17 mouse cellular contexts compared by ENCODE assay signal in genomic region chr17:78388101-78388847, GRCm38 (mm10). TPM values are rescaled to one million over a fixed set of nuclear protein-coding genes. Genes with fewer than 3 reads are reported as not detected.
DNase-seq lines count a peak whose midpoint lies in the region; ATAC-seq and TF ChIP-seq lines count a peak whose summit lies in the region.
"Had no signal": no experiment of that assay in that cellular context is flagged by ENCODE, and none has a peak within 500 bp of the region (broad histone marks: within the 10 kb centered on the region; RNA-seq: fewer than 3 reads in every experiment).

No protein-coding gene starts in this region.

- 0 out of 2 replicates have a peak, but pooled peaks cover 6% of the 10 kb centered on the region for H3K4me1 ChIP-seq in kidney, embryonic 15.5 days
- no peaks in the 10 kb centered on the region for H3K4me1 ChIP-seq in liver, postnatal 0 days (ENCODE audit: insufficient read depth)
- H3K4me1 ChIP-seq: midbrain, embryonic 13.5 days had no signal

- no peak overlapping the region for H3K4me3 ChIP-seq in kidney, embryonic 15.5 days (replicated peaks)
- no peak overlapping the region for H3K4me3 ChIP-seq in liver, postnatal 0 days (ENCODE audit: low read depth, low read length)
- H3K4me3 ChIP-seq: heart, embryonic 10.5 days; limb, embryonic 15.5 days; midbrain, embryonic 13.5 days had no signal

- no peak for TF ChIP-seq EP300 in liver, postnatal 0 days (IDR thresholded peaks at IDR 0.05; ENCODE audit: low read depth)

- H3K9me3 ChIP-seq in kidney, embryonic 15.5 days (replicated peaks), result no peaks in the 10 kb centered on the region
- H3K9me3 ChIP-seq in liver, postnatal 0 days (ENCODE audit: low read length), result no peaks in the 10 kb centered on the region
- H3K9me3 ChIP-seq: heart, embryonic 10.5 days; limb, embryonic 15.5 days; midbrain, embryonic 13.5 days had no signal

- H3K27ac ChIP-seq in kidney, embryonic 15.5 days, result no peak overlapping the region
- no peak overlapping the region for H3K27ac ChIP-seq in liver, postnatal 0 days (ENCODE audit: low read depth)
- H3K27ac ChIP-seq: gastrocnemius, adult 2 months; limb, embryonic 15.5 days; midbrain, embryonic 13.5 days had no signal

- no peak for TF ChIP-seq CTCF in liver, postnatal 0 days (IDR thresholded peaks at IDR 0.05; ENCODE audit: low read depth)

- 74% methylated on average over 9 of the region's 9 CpGs for WGBS in kidney, embryonic 15.5 days
- whole genome bisulfite sequencing in liver, postnatal 0 days (ENCODE audit: insufficient replicate concordance), result 66% methylated on average over 9 of the region's 9 CpGs

- no peaks in the 10 kb centered on the region; the same call in 1 of the 2 replicates for H3K36me3 ChIP-seq in kidney, embryonic 15.5 days
- peaks cover 5% of the 10 kb centered on the region; the same call in 1 of the 2 replicates for H3K36me3 ChIP-seq in liver, postnatal 0 days (replicated peaks; ENCODE audit: insufficient read depth, low read length)
- H3K36me3 ChIP-seq: midbrain, embryonic 13.5 days had no signal

- DNase-seq in kidney, adult 11 months, result peak; percentile 55
- DNase-seq in NIH3T3 (ENCODE audit: low read depth), result peak; percentile 44
- peak; percentile 43 for DNase-seq in kidney, postnatal 14 days
- DNase-seq in liver, postnatal 0 days, result peak; percentile 11
- no peak for DNase-seq in spleen, adult 12 weeks (ENCODE audit: low spot score)
- DNase-seq in right cerebral cortex, postnatal 4 days, result no peak
- DNase-seq in gastrocnemius, postnatal 4 days (ENCODE audit: low spot score in 2 of 2), result no peak
- DNase-seq: cerebellum, postnatal 25 days; gastrocnemius, adult 2 months; heart, postnatal 36 days; layer of hippocampus, adult 9-11 months; right cerebral cortex, adult 18-20 months had no signal

- no peak overlapping the region for H3K4me2 ChIP-seq in kidney, embryonic 15.5 days
- no peak overlapping the region for H3K4me2 ChIP-seq in liver, postnatal 0 days (ENCODE audit: low read depth, low read length)
- H3K4me2 ChIP-seq: limb, embryonic 15.5 days; midbrain, embryonic 13.5 days had no signal

- no peak overlapping the region for H3K9ac ChIP-seq in kidney, embryonic 15.5 days
- no peak overlapping the region for H3K9ac ChIP-seq in liver, postnatal 0 days (replicated peaks)
- H3K9ac ChIP-seq: limb, embryonic 15.5 days; midbrain, embryonic 13.5 days had no signal

- no peak; the same call in 1 of the 2 replicates for ATAC-seq in kidney, embryonic 15.5 days (replicated peaks; ENCODE audit: low FRiP score)
- ATAC-seq in liver, postnatal 0 days, result peak; percentile 74
- ATAC-seq: forebrain, embryonic 16.5 days; midbrain, embryonic 13.5 days had no signal

- H3K27me3 ChIP-seq in kidney, embryonic 15.5 days, result no peaks in the 10 kb centered on the region
- H3K27me3 ChIP-seq in liver, postnatal 0 days (ENCODE audit: insufficient read depth, low read length), result no peaks in the 10 kb centered on the region
- H3K27me3 ChIP-seq: limb, embryonic 15.5 days; midbrain, embryonic 13.5 days had no signal

RNA-seq across cellular contexts. Expression of gene Fez2, which starts 29.7 kb away (rescaled TPM):
- polyA plus RNA-seq in kidney, embryonic 15.5 days (2015; fragmentation: Nextera tagmentation; extraction: Ambion mirVana), result 39.8 and 40.2 TPM in 2 replicates
- 17.3 and 20.3 TPM in 2 replicates for polyA plus RNA-seq in liver, postnatal 0 days (2015; fragmentation: Nextera tagmentation; extraction: Ambion mirVana)
- total RNA-seq in gastrocnemius, postnatal 4 days (2021), result 10 to 100 TPM; 52.9 to 56.6 TPM

Comparison
In these comparisons a context has a peak if more than half of its experiments do, and no peak if none do; other contexts are left out.
1. DNase-seq: peak in kidney, adult 11 months (single experiment), NIH3T3 (single experiment), kidney, postnatal 14 days (single experiment) and liver, postnatal 0 days (single experiment); none in spleen, adult 12 weeks (single experiment), right cerebral cortex, postnatal 4 days (single experiment) and gastrocnemius, postnatal 4 days (0 of 2).